Mouse (Mus musculus): ENCODE data around the gene Psma6. TPM values are rescaled to one million over a fixed set of nuclear protein-coding genes. Genes with fewer than 3 reads are reported as not detected.

Gene Psma6
- total RNA-seq, 1 experiment from 2014 or later = 326 TPM

GRCm38 (mm10) chr12:55456893-55457292, 72.9 kb downstream of the Psma6 start:
- ATAC-seq (replicated peaks; ENCODE audit: low read depth, poor library complexity, severe bottlenecking) = no peak

- ATAC-seq (replicated peaks; ENCODE audit: low read depth, poor library complexity, severe bottlenecking) = peak; percentile 49
Observed at GRCm38 (mm10) chr12:55459739-55460138, 75.7 kb downstream of the Psma6 start.

GRCm38 (mm10) chr12:55460900-55461299, 76.9 kb downstream of the Psma6 start:
- no peak for ATAC-seq (replicated peaks; ENCODE audit: low read depth, poor library complexity, severe bottlenecking)

GRCm38 (mm10) chr12:55461767-55462166, 77.7 kb downstream of the Psma6 start:
- no peak for ATAC-seq (replicated peaks; ENCODE audit: low read depth, poor library complexity, severe bottlenecking)

- ATAC-seq (replicated peaks; ENCODE audit: low read depth, poor library complexity, severe bottlenecking) = no peak
Observed at GRCm38 (mm10) chr12:55462456-55462855, 78.4 kb downstream of the Psma6 start.

GRCm38 (mm10) chr12:55463087-55463486, 79.1 kb downstream of the Psma6 start:
- no peak for ATAC-seq (replicated peaks; ENCODE audit: low read depth, poor library complexity, severe bottlenecking)

- 0 out of 2 replicates have a peak, but pooled peaks have one; percentile 9 for ATAC-seq (replicated peaks; ENCODE audit: low read depth, poor library complexity, severe bottlenecking)
Observed at GRCm38 (mm10) chr12:55463992-55464845, 80.2 kb downstream of the Psma6 start.

- ATAC-seq (replicated peaks; ENCODE audit: low read depth, poor library complexity, severe bottlenecking) = no peak
Observed at GRCm38 (mm10) chr12:55464846-55465361, 80.9 kb downstream of the Psma6 start.

- peak; percentile 65 for ATAC-seq (replicated peaks; ENCODE audit: low read depth, poor library complexity, severe bottlenecking)
Observed at GRCm38 (mm10) chr12:55465401-55465983, 81.5 kb downstream of the Psma6 start.

- ATAC-seq (replicated peaks; ENCODE audit: low read depth, poor library complexity, severe bottlenecking) = no peak
Observed at GRCm38 (mm10) chr12:55466088-55466701, 82.2 kb downstream of the Psma6 start.

GRCm38 (mm10) chr12:55466816-55467215, 82.8 kb downstream of the Psma6 start:
- ATAC-seq (replicated peaks; ENCODE audit: low read depth, poor library complexity, severe bottlenecking) = peak; percentile 63

- ATAC-seq (replicated peaks; ENCODE audit: low read depth, poor library complexity, severe bottlenecking) = no peak
Observed at GRCm38 (mm10) chr12:55467331-55468180, 83.5 kb downstream of the Psma6 start.

Other genes starting within 250 kb of the Psma6 start
- 58.1 and 71.5 TPM in 2 replicates for gene Srp54b, start 229.1 kb upstream of the Psma6 start, total RNA-seq (2017)
- not detected in 2 replicates for gene 1700047I17Rik2, start 184.6 kb upstream of the Psma6 start, total RNA-seq (2017)
- 94.8 and 98.0 TPM in 2 replicates for gene Srp54c, start 154.1 kb upstream of the Psma6 start, total RNA-seq (2017)
- 35.7 and 59.6 TPM in 2 replicates for gene 1110008L16Rik, start 84.6 kb upstream of the Psma6 start, total RNA-seq (2017)
- gene Ppp2r3c, start 81.2 kb upstream of the Psma6 start, total RNA-seq (2017) = 26.4 and 32.9 TPM in 2 replicates
- gene Nfkbia, start 108.4 kb downstream of the Psma6 start, total RNA-seq (2017) = 53.1 and 54.6 TPM in 2 replicates
- gene Aldoart2, start 181.0 kb downstream of the Psma6 start, total RNA-seq (2017) = not detected in 2 replicates
- gene Insm2, start 215.2 kb downstream of the Psma6 start, total RNA-seq (2017) = 0.14 TPM in 1 of 2 replicates, not detected in the other

Measured in common myeloid progenitor, adult 5-6 weeks (primary cell).